Mouse (Mus musculus): ENCODE results near the gene Carns1.

The Carns1 gene

GRCm38 (mm10) chr19:4175368-4175947, at the start of gene Carns1:
Gene Carns1 (minus strand): TSS chr19:4175479.
- peak; percentile 60 for DNase-seq

- peak; percentile 80 for DNase-seq
These were observed 46.9 kb upstream of the Carns1 start for GRCm38 (mm10) chr19:4222165-4222564.

- DNase-seq, result peak; percentile 67
These were observed 45.9 kb upstream of the Carns1 start for GRCm38 (mm10) chr19:4220957-4221743.

GRCm38 (mm10) chr19:4220416-4220815, 45.1 kb upstream of the Carns1 start:
- peak; percentile 60 for DNase-seq

GRCm38 (mm10) chr19:4219943-4220342, 44.7 kb upstream of the Carns1 start:
- no peak for DNase-seq

- no peak for DNase-seq
These were observed 43.5 kb upstream of the Carns1 start for GRCm38 (mm10) chr19:4218784-4219183.

- no peak for DNase-seq
These were observed 43.0 kb upstream of the Carns1 start for GRCm38 (mm10) chr19:4218293-4218692.

- no peak for DNase-seq
These were observed 42.6 kb upstream of the Carns1 start for GRCm38 (mm10) chr19:4217855-4218254.

GRCm38 (mm10) chr19:4217140-4217539, 41.9 kb upstream of the Carns1 start:
- no peak for DNase-seq

GRCm38 (mm10) chr19:4216041-4216685, 40.9 kb upstream of the Carns1 start:
- peak; percentile 79 for DNase-seq

- DNase-seq, result no peak
These were observed 40.2 kb upstream of the Carns1 start for GRCm38 (mm10) chr19:4215451-4215840.

- DNase-seq, result peak; percentile 71
These were observed 39.6 kb upstream of the Carns1 start for GRCm38 (mm10) chr19:4214771-4215450.

- DNase-seq, result peak; percentile 78
These were observed 38.9 kb upstream of the Carns1 start, which contains the start of the genes Clcf1 and AC109138.7 for GRCm38 (mm10) chr19:4214071-4214770. Gene Clcf1 (plus strand): TSS chr19:4214238. Gene AC109138.7 (plus strand): TSS chr19:4214357.

GRCm38 (mm10) chr19:4213524-4213974, 38.3 kb upstream of the Carns1 start:
- DNase-seq, result peak; percentile 67

- no peak for DNase-seq
These were observed 36.8 kb upstream of the Carns1 start for GRCm38 (mm10) chr19:4211891-4212588.

- DNase-seq, result no peak
These were observed 33.3 kb upstream of the Carns1 start for GRCm38 (mm10) chr19:4208563-4208962.

GRCm38 (mm10) chr19:4206971-4207370, 31.7 kb upstream of the Carns1 start:
- peak; percentile 85 for DNase-seq

GRCm38 (mm10) chr19:4204889-4205288, 29.6 kb upstream of the Carns1 start:
- DNase-seq, result no peak

GRCm38 (mm10) chr19:4203604-4204326, 28.5 kb upstream of the Carns1 start:
- no peak for DNase-seq

GRCm38 (mm10) chr19:4203148-4203547, 27.9 kb upstream of the Carns1 start:
- no peak for DNase-seq

- no peak for DNase-seq
These were observed 26.9 kb upstream of the Carns1 start for GRCm38 (mm10) chr19:4202149-4202548.
